Mouse (Mus musculus) ES-Bruce4 (cell line): Measurements from ENCODE around the gene Tpcn1. TPM values are rescaled to one million over a fixed set of nuclear protein-coding genes. Genes with fewer than 3 reads are reported as not detected.

ENCODE experiments used
- H3K27ac ChIP-seq: 2 replicates; pipeline ENCODE4 v1.5.1; 2012; ENCODE audit warnings: low read length, inconsistent platforms; ENCODE audit not compliant: insufficient read depth
- H3K27me3 ChIP-seq: 2 replicates; pipeline ENCODE4 v1.6.1; 2012; ENCODE audit warnings: mild to moderate bottlenecking, low read length, inconsistent platforms; ENCODE audit not compliant: control insufficient read depth, poor library complexity, insufficient read depth, severe bottlenecking
- H3K36me3 ChIP-seq: 2 replicates; pipeline ENCODE4 v1.6.1; 2012; ENCODE audit warnings: inconsistent platforms, mild to moderate bottlenecking, low read length, moderate library complexity; ENCODE audit not compliant: control insufficient read depth, poor library complexity, insufficient read depth, severe bottlenecking
- H3K4me1 ChIP-seq: one replicate; pipeline ENCODE4 v1.8.1; 2011; ENCODE audit warnings: low read length; ENCODE audit not compliant: control insufficient read depth, insufficient read depth
- H3K4me3 ChIP-seq: 2 replicates; pipeline ENCODE4 v1.5.1; 2011; ENCODE audit warnings: low read depth, mild to moderate bottlenecking, low read length
- H3K9ac ChIP-seq: 2 replicates; pipeline ENCODE4 v1.6.1; 2012; ENCODE audit warnings: low read depth, mild to moderate bottlenecking, inconsistent platforms; ENCODE audit not compliant: poor library complexity, severe bottlenecking
- H3K9me3 ChIP-seq: replicated peaks from 2 replicates; pipeline ENCODE4 v1.6.1; 2012; ENCODE audit warnings: mild to moderate bottlenecking, low read length, inconsistent platforms; ENCODE audit not compliant: control insufficient read depth, poor library complexity, insufficient read depth, severe bottlenecking
- CTCF ChIP-seq: IDR thresholded peaks from one replicate; pipeline ENCODE4 v1.8.1; 2011; ENCODE audit warnings: low read depth, low read length
- EP300 ChIP-seq: IDR thresholded peaks from 2 replicates; pipeline ENCODE4 v1.6.1; 2011; ENCODE audit warnings: low read depth, low read length; ENCODE audit not compliant: insufficient read depth
- POLR2A ChIP-seq: IDR thresholded peaks from one replicate; pipeline ENCODE4 v1.8.1; 2011; ENCODE audit warnings: low read length; ENCODE audit not compliant: insufficient read depth
- polyA plus RNA-seq: library from polyadenylated mRNA; stranded (reverse); fragments of >200 nt; gene quantifications from 2 replicates; pipeline ENCODE4 v1.2.4, GENCODE M21; 2011; ENCODE audit warnings: low read depth; ENCODE audit not compliant: missing spikeins, insufficient read depth, insufficient read length

Gene Tpcn1
- polyA plus RNA-seq, 1 experiment = 13.2 TPM

GRCm38 (mm10) chr5:120512911-120513555 is 75.4 kb downstream of the Tpcn1 start:
- peak overlapping the region; percentile 64 for H3K4me3 ChIP-seq
- TF ChIP-seq CTCF (no peak), EP300 (peak; percentile 83), POLR2A (peak; percentile 31)
- H3K9ac ChIP-seq = peak overlapping the region; percentile 13; the same call in 1 of the 2 replicates

GRCm38 (mm10) chr5:120511643-120512220 is 76.7 kb downstream of the Tpcn1 start:
- H3K27me3 ChIP-seq = no peaks in the 10 kb centered on the region
- H3K4me1 ChIP-seq = peaks cover 6% of the 10 kb centered on the region
- H3K4me3 ChIP-seq = peak overlapping the region; percentile 76
- peak overlapping the region; percentile 47 for H3K9ac ChIP-seq
- no peaks in the 10 kb centered on the region for H3K9me3 ChIP-seq
- TF ChIP-seq CTCF (no peak), POLR2A (no peak), EP300 (no peak)
- no peak overlapping the region for H3K27ac ChIP-seq
- no peaks in the 10 kb centered on the region for H3K36me3 ChIP-seq

More at GRCm38 (mm10) chr5:120512911-120513555, 75.4 kb downstream of the Tpcn1 start:
- no peaks in the 10 kb centered on the region for H3K9me3 ChIP-seq
- H3K4me1 ChIP-seq = peaks cover 14% of the 10 kb centered on the region
- no peaks in the 10 kb centered on the region for H3K27me3 ChIP-seq
- peak overlapping the region; percentile 71 for H3K27ac ChIP-seq
- no peaks in the 10 kb centered on the region for H3K36me3 ChIP-seq

DNA sequence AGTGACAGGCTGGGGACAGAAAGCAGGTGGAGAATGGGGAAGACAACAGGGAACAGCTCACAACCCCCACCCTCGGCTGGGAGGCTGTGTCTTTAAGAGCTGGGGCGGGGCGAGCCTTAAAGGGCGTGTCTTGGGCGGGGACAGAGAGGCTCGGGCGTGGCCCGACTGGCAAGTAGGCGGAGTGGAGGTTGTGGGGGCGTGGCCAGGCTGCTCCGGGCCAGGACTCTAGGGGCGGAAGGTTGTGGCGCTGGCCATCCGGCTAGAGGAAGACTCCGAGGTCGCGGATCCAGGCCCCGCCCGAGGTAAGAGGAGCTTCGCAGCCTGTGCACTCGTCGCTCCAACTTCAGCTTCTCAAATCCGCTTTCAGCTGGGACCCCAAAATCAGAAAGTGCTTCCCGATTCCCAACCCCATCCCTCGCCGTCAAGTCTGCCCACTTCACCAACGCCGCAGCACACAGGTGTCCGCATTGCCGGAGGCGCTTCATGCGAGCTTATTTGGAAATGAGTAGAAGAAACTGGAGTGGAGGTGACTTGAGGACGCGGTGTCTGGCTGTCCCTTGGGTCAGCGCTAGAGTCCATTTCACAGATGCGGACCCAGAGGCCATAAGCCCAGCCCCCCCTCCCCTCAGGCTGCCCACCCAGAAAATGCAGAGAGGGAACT is 77.4 kb downstream of the Tpcn1 start, which contains the start of gene Slc8b1:
Gene Slc8b1 (plus strand): TSS at position 187 of the 661 bp plus-strand sequence.
- TF ChIP-seq POLR2A (peak; percentile 39), EP300 (no peak)
- no peaks in the 10 kb centered on the region for H3K27me3 ChIP-seq

DNA sequence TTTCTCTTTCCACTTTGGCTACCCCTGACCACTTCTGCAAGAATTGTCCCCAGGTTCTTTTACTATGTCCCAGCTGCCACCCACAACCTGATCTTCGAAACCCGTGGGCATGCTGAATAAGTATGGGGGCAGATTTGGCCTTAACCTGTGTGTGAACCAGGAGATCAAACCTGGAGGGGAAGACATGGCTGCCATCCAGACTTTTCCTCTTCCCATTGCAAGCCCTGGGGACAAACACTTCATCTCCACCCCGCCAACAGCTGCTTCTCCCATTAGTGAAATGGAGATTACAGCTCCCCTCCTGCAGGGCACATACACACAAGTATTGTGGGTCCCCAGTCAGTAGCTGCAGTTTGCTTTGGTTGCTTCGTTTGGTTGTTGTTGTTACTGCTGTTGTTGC is 81.2 kb downstream of the Tpcn1 start:
- Histone ChIP-seq H3K9me3 (no peaks in the 10 kb centered on the region), H3K27ac (no peak overlapping the region), H3K9ac (no peak overlapping the region), H3K36me3 (no peaks in the 10 kb centered on the region), H3K4me1 (peaks cover 2% of the 10 kb centered on the region), H3K4me3 (no peak overlapping the region), H3K27me3 (no peaks in the 10 kb centered on the region)
- TF ChIP-seq CTCF = no peak
- TF ChIP-seq EP300 = no peak
- no peak for TF ChIP-seq POLR2A

More for the DNA sequence above, 77.4 kb downstream of the Tpcn1 start, which contains the start of gene Slc8b1:
- Histone ChIP-seq H3K4me3 (peak within 1 kb of the TSS; percentile 76), H3K36me3 (no peaks in the 10 kb centered on the region), H3K9me3 (no peaks in the 10 kb centered on the region), H3K9ac (peak within 1 kb of the TSS; percentile 47), H3K27ac (no peak within 1 kb of the TSS), H3K4me1 (peaks cover 6% of the 10 kb centered on the region)

DNA sequence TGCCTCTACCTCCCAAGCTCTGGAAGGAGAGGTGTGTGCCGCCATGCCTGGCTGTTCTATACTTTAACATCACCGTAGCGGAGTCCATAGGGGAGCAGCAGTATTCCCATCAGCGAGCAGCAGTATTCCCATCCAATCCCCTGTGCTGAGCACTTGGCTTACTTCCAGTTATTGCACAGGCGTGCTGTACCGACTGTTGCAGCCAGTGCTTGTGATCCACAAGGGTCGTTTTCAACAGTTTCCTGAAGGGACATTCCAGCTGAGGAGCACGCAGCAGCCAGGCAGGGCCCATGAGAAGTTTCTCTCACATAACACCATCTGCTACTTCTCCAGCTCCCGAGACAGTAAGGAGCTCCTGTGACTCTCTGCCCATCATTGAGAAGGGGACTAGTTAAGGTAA is 82.0 kb downstream of the Tpcn1 start:
- Histone ChIP-seq H3K9ac (no peak overlapping the region), H3K4me1 (no peaks in the 10 kb centered on the region), H3K27ac (no peak overlapping the region), H3K36me3 (no peaks in the 10 kb centered on the region), H3K27me3 (no peaks in the 10 kb centered on the region), H3K9me3 (no peaks in the 10 kb centered on the region), H3K4me3 (no peak overlapping the region)
- no peak for TF ChIP-seq POLR2A
- no peak for TF ChIP-seq CTCF

- Histone ChIP-seq H3K4me1 (no peaks in the 10 kb centered on the region), H3K9me3 (no peaks in the 10 kb centered on the region), H3K27ac (no peak overlapping the region), H3K27me3 (no peaks in the 10 kb centered on the region), H3K4me3 (peak overlapping the region; percentile 51), H3K9ac (no peak overlapping the region), H3K36me3 (no peaks in the 10 kb centered on the region)
- TF ChIP-seq POLR2A = no peak
- no peak for TF ChIP-seq CTCF
- TF ChIP-seq EP300 = no peak
These were observed 82.7 kb downstream of the Tpcn1 start for GRCm38 (mm10) chr5:120505781-120506180.
